Mouse (Mus musculus) brain, embryonic 14.5 days (tissue): ENCODE data around the gene Ssr2.

ENCODE experiments used
- CTCF ChIP-seq: fragments of 200-500 bp; IDR thresholded peaks from 2 replicates; pipeline ENCODE4 v1.5.1; 2012; ENCODE audit warnings: inconsistent platforms, mild to moderate bottlenecking, moderate library complexity, borderline replicate concordance; ENCODE audit not compliant: insufficient read depth, insufficient read length; ENCODE audit errors: extremely low read depth
- POLR2A ChIP-seq: fragments of 200-500 bp; IDR thresholded peaks from 2 replicates; pipeline ENCODE4 v1.6.1; 2012; ENCODE audit warnings: mild to moderate bottlenecking, inconsistent platforms, borderline replicate concordance; ENCODE audit not compliant: poor library complexity, insufficient read depth, insufficient read length, severe bottlenecking; ENCODE audit errors: extremely low read depth

GRCm38 (mm10) chr3:88624951-88625350, 49.3 kb downstream of the Ssr2 start:
- TF ChIP-seq CTCF (no peak), POLR2A (no peak)
